Mouse (Mus musculus) mouse embryonic stem cell (cell line): ENCODE results near the gene Gpr3.

Source experiments
- in situ Hi-C, 2 experiments: fragments of 300-500 bp; cut with MboI; formaldehyde crosslinking; loops; 1 replicate in 1 of 2; 3 replicates in 1 of 2; pipeline ENCODE4 v1.14.3; 2019 to 2020; ENCODE audit warnings: low sequenced_read_pairs in 2 of 2, low pct_unique_long_range_greater_than_20kb in 1 of 2, mixed read lengths in 1 of 2; ENCODE audit not compliant: unreplicated experiment in 1 of 2

The Gpr3 gene

DNA sequence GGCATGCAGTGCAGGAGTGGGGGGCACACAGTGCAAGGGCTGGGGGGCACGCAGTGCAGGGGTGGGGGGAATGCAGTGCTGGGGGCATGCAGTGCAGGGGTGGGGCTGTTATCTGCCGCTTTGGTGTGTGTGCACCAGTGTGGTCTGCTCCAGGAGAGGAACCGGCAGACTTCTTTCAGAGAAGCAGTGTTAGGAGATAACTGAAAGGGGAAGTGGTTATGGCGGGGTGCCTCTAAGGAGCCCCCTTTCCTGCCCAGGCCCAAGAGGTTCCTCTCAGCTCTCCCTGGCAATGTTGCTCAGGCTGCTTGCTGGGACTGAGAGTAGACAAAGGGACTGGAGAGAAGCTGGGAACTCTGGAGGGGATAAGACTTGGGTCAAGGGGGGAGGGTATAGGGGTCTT, 25.6 kb upstream of the Gpr3 start:
- in situ Hi-C loops, result no loop called here

GRCm38 (mm10) chr4:133235415-133235814, 23.1 kb upstream of the Gpr3 start:
- in situ Hi-C loops, result no loop called here

GRCm38 (mm10) chr4:133234771-133235170, 22.4 kb upstream of the Gpr3 start:
- in situ Hi-C loops, result no loop called here

- in situ Hi-C loops, result no loop called here
These were observed 21.1 kb upstream of the Gpr3 start for GRCm38 (mm10) chr4:133233285-133233976.

DNA sequence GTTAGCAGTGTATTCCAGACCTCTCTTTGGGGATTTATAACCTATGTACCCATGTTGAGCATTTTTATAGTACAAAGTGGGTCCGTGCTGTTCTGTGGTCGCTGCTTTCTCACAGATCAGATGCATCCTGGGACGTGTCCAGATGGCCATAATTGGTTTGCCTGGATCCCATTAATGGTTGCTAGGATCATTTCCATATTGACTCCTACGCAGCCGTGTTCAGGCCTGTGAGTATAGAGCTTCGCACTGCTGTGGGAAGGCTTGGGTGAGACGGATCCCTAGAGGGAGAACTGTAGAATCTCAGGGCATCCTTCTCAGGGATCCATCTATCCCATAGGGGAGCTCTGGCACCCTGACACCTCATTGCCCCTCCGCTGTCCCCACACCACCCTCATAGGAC, 17.2 kb upstream of the Gpr3 start:
- in situ Hi-C loops, result no loop called here

DNA sequence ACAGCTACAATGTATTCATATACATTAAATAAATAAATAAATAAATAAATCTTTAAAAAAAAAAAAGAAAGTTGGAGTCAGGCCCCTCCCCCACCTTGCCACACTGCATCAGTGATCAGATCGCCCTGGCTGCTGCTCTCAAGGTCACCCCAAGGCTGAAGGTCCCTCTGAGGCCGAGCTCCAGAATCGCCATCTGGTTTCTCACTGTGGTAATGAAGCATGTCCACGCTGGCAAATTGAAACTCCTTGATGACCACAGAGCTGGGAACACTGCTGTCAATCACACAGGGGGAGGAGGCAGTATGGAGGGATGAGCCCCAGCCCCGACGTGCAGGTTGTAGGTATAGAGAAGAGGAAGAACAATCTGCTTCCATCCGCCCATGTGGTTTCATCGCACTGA, 15.3 kb upstream of the Gpr3 start:
- in situ Hi-C loops, result no loop called here

DNA sequence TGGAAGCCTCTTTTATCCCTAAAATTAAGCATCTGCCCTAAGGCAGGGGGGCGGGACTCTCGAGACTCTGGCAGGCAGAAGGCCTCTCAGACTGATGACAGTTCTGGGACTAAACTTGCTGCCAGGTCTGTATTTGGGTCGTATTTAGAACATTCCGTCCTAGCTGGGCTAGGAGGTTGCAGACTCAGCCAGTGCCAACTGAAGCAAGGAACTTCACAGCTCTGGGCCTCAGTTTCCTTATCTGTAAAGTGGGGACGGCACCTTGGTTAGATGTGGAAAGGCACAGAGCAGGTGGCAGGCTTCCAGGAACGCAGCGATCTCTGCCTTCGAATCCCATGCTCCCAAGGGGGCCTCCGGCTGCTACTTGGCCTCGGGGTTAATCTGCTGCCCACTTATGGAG, 13.7 kb upstream of the Gpr3 start:
- in situ Hi-C loops, result no loop called here

DNA sequence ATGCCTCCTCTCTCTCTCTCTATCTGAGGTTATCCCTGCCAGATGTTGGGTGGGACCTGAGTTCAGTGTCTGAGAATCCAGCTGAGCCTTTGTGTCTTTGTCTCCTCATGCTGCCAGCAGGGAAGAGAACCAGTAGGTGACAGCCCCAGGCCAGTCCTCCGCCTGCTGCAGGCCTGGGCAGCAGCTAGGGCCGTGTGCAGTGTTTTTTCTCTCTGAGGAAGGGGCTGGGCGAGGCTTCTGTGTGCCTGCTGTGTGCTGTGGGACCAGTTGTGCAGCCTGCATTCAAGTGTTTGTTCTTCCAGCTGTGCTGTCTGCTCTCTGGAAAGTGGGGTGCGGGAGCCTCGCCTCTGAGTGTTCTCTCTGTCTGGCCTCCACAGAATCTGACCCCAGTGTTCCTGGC, 11.5 kb upstream of the Gpr3 start:
- in situ Hi-C loops, result no loop called here

DNA sequence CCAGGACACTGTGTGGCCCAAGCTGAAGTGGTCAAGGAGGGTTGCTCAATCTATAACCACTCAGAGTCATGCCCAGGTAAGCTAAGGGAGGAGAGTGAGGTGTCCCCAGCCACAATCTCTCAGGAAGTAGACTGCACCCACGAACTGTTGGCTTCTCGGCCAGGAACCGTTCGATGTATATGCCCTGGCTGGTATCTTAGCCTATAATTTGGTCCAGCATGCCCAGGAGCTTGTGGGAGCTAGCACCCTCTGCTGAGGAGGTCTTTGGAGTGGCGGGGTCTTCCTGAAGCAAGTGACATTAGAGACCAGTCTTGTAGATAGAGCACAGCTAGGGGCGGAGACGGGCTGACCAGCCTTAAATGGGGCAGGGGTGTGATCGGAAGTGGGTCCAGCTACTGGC, 9.4 kb upstream of the Gpr3 start:
- in situ Hi-C loops, result no loop called here

- in situ Hi-C loops, result no loop called here
These were observed 8.3 kb upstream of the Gpr3 start for GRCm38 (mm10) chr4:133220656-133221055.

DNA sequence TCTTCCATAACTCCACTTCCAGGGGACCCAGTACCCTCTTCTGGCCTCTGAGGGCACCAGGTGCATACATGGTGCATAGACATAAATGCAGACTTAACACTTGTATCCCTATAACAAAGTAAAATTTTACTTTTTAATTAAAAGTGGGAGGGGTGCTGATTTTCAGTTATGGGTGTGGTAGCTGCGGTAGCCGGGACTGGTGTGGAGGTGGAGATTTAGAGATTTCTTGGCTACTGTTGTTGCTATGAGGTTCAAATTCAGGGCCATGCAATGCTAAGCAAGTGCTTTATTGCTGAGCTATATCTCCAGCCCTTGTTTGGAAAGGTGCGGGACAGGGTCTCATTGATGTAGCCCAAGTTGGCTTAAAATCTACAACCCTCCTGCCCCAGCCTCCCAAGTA, 6.4 kb upstream of the Gpr3 start:
- in situ Hi-C loops, result loop anchor here in 1 of 2 experiments (5.0 kb wide), 1 partner anchor 84 kb away; no protein-coding TSS in a partner anchor

GRCm38 (mm10) chr4:133217641-133218040, 5.3 kb upstream of the Gpr3 start:
- in situ Hi-C loops, result loop anchor here in 1 of 2 experiments (5.0 kb wide), 1 partner anchor 85 kb away; no protein-coding TSS in a partner anchor

- in situ Hi-C loops, result no loop called here
These were observed 1.3 kb upstream of the Gpr3 start for GRCm38 (mm10) chr4:133213661-133214060.

GRCm38 (mm10) chr4:133213268-133213590, 893 bp upstream of the Gpr3 start:
- in situ Hi-C loops, result no loop called here

- in situ Hi-C loops, result no loop called here
These were observed 379 bp upstream of the Gpr3 start for GRCm38 (mm10) chr4:133212562-133213267.

DNA sequence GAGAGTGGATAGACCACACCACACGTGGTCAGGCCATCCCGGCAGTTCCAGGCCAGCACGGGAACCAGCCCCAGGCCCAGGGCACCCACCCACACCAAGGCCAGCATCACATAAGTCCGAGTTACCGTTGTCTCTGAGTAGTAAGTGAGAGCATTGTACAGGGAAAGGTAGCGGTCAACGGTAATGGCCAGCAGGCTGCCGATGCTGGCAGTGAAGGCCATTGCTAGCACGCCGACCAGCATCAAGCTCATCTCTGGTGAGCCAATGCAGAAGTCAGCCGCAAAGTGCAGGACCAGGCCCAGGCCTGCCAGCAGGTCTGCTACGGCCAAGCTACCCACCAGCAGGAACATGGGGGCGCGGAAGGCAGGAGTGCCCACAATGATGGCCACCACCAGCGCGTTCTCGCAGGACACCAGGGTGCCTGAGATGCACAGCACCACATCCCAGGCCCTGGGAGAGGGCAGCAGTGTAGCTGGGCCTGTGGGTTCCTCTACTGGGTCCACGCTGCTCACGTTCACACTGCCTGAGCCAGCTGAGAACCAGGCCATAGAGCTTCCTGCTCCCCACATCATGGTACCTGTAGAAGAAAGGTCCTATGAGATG, 1.4 kb downstream of the Gpr3 start:
- in situ Hi-C loops, result no loop called here

GRCm38 (mm10) chr4:133210023-133210787, 2.1 kb downstream of the Gpr3 start:
- in situ Hi-C loops, result no loop called here

GRCm38 (mm10) chr4:133209366-133209765, 3.0 kb downstream of the Gpr3 start:
- in situ Hi-C loops, result no loop called here

- in situ Hi-C loops, result no loop called here
These were observed 8.0 kb downstream of the Gpr3 start for GRCm38 (mm10) chr4:133204379-133204778.
